Mouse (Mus musculus): ENCODE data around the gene Por. TPM values are rescaled to one million over a fixed set of nuclear protein-coding genes. Genes with fewer than 3 reads are reported as not detected.

The Por gene
- polyA plus RNA-seq, 1 experiment from 2014 or later, result 32.4 TPM

DNA sequence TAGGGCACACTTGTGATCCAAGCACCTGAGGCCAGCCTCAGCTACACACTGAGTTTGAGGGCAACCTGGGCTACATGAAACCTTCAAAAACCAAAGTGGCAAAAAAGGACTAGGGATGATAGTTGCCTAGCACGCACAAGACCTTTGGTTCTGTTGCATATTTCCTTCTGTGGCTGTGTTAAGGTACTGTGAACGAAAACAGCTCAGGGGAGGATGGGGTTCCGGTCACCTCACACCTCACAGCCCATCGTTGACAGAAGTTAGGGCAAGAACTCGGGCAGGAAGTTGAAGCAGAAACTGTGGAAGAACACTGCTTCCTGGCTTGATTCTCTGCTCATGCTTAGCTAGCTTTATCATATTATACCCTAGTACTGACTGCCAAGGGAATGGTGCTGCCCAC is 39.9 kb downstream of the Por start:
- 91% methylated on average over 5 of the region's 5 CpGs for WGBS (ENCODE audit: insufficient replicate concordance)
- no peaks in the 10 kb centered on the region for H3K9me3 ChIP-seq (replicated peaks; ENCODE audit: control insufficient read depth, low read length)
- peaks cover 9% of the 10 kb centered on the region for H3K36me3 ChIP-seq (ENCODE audit: control insufficient read depth, insufficient read depth, low read length)
- H3K27ac ChIP-seq (ENCODE audit: low read depth, low read length), result no peak overlapping the region
- H3K4me2 ChIP-seq, result no peak overlapping the region
- H3K4me1 ChIP-seq (ENCODE audit: control insufficient read depth, insufficient read depth, low read length), result peaks cover 29% of the 10 kb centered on the region
- H3K4me3 ChIP-seq (ENCODE audit: low read depth, low read length), result no peak overlapping the region
- H3K9ac ChIP-seq (ENCODE audit: low read depth, low read length), result no peak overlapping the region
- no peaks in the 10 kb centered on the region for H3K27me3 ChIP-seq (ENCODE audit: control insufficient read depth, insufficient read depth, low read length)
- ATAC-seq (replicated peaks; ENCODE audit: insufficient number of reproducible peaks, low FRiP score, low TSS enrichment), result no peak

DNA sequence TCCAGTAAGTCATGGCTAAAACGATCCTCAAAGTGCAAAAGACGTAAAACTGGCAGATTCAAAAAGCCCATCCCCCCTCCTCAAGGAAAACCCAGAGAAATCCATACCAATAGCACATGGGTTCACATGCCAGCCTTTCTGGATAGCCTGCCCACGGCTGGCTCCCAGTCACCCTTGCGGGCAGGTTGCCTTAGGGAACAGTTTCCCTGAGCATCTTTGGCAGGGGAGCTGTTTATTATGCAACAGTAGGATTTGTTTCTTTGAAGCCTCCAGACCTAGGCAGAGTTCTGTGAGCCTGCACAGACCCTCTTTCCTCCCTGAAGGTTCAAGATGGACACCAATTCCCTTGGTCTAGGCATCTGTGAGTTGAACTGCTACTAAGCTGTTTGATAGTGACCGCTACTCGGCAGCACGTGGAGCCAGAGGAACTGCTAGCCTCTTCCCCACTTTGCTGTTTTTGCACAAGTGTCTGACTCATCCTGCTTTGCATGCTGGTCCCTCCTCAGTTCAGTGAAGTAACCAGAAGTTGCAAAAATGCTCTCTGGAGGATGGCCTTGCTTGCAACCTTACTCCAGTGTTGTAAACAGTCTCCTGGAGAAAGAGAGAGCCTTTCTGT is 40.9 kb downstream of the Por start:
- H3K27ac ChIP-seq (ENCODE audit: low read depth, low read length), result no peak overlapping the region
- H3K9ac ChIP-seq (ENCODE audit: low read depth, low read length), result no peak overlapping the region
- 72% methylated on average over 7 of the region's 7 CpGs for WGBS (ENCODE audit: insufficient replicate concordance)
- H3K36me3 ChIP-seq (ENCODE audit: control insufficient read depth, insufficient read depth, low read length), result peaks cover 9% of the 10 kb centered on the region
- no peaks in the 10 kb centered on the region for H3K9me3 ChIP-seq (replicated peaks; ENCODE audit: control insufficient read depth, low read length)
- no peak overlapping the region for H3K4me2 ChIP-seq
- H3K27me3 ChIP-seq (ENCODE audit: control insufficient read depth, insufficient read depth, low read length), result no peaks in the 10 kb centered on the region
- no peak for ATAC-seq (replicated peaks; ENCODE audit: insufficient number of reproducible peaks, low FRiP score, low TSS enrichment)
- H3K4me3 ChIP-seq (ENCODE audit: low read depth, low read length), result no peak overlapping the region
- peaks cover 29% of the 10 kb centered on the region for H3K4me1 ChIP-seq (ENCODE audit: control insufficient read depth, insufficient read depth, low read length)

DNA sequence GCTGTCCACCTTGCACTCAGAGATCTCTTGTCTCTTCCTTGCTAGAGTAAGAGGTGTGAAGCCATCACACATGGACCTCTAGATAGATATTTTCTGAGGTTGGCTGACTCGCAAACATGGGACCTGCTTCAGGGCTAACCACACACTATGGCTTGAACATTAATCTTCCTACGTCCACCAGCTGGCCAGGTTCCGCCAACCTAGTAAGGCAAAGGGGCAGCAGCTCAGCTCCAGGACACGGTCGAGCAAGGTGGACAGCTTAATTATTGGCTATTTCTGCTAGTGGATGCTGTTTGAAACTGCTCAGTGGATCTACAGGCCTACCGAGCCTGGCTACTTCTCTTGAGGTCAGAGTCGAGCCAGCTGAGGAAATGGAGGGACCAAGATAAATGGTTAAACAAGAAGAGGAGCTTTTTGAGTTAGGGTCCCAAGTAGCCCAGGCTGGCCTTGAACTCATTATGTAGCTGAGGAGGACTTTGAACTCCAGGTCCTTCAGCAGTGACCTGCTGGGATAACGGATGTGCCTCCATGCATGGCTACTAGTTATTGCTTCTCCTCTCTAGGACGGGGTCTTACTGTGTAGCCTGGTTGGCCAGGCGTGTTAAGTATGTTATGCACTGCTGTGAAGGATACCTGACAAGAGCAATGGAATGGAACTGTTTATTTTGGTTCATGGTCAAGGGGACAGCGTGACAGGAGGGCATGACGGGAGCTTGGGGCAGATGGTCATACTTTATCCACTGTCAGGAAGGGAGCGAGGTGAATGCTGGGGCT is 41.9 kb downstream of the Por start:
- no peak for ATAC-seq (replicated peaks; ENCODE audit: insufficient number of reproducible peaks, low FRiP score, low TSS enrichment)

DNA sequence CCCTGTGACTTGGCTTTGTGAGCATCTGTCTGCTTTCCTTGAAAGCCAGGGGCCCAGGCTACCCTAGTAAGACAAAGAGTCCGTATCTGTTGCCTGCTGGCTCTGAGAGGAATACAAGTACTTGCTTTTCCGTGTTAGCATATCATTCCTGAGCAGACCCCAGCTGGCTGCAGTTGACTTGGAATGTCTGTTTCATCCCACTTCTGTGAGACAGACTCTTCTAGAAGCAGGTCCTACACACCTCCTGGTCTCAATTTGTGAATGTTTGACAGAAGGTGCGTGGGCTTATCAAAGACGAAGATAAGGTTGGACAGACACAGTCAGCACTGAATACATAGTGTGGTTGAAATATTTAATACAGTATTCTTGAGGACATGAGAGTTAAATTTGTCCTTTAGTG is 43.0 kb downstream of the Por start:
- no peaks in the 10 kb centered on the region for H3K9me3 ChIP-seq (replicated peaks; ENCODE audit: control insufficient read depth, low read length)
- H3K27ac ChIP-seq (ENCODE audit: low read depth, low read length), result peak overlapping the region; percentile 42; the same call in 1 of the 2 replicates
- H3K4me1 ChIP-seq (ENCODE audit: control insufficient read depth, insufficient read depth, low read length), result peaks cover 29% of the 10 kb centered on the region
- H3K27me3 ChIP-seq (ENCODE audit: control insufficient read depth, insufficient read depth, low read length), result no peaks in the 10 kb centered on the region
- no peak overlapping the region; the same call in 1 of the 2 replicates for H3K4me2 ChIP-seq
- H3K36me3 ChIP-seq (ENCODE audit: control insufficient read depth, insufficient read depth, low read length), result peaks cover 7% of the 10 kb centered on the region
- no peak for ATAC-seq (replicated peaks; ENCODE audit: insufficient number of reproducible peaks, low FRiP score, low TSS enrichment)
- 31% methylated on average over 4 of the region's 4 CpGs for WGBS (ENCODE audit: insufficient replicate concordance)
- no peak overlapping the region for H3K4me3 ChIP-seq (ENCODE audit: low read depth, low read length)
- no peak overlapping the region for H3K9ac ChIP-seq (ENCODE audit: low read depth, low read length)

More for the DNA sequence above, 41.9 kb downstream of the Por start:
- no peaks in the 10 kb centered on the region for H3K27me3 ChIP-seq (ENCODE audit: control insufficient read depth, insufficient read depth, low read length)
- H3K4me2 ChIP-seq, result no peak overlapping the region
- peaks cover 29% of the 10 kb centered on the region for H3K4me1 ChIP-seq (ENCODE audit: control insufficient read depth, insufficient read depth, low read length)
- 83% methylated on average over 13 of the region's 13 CpGs for WGBS (ENCODE audit: insufficient replicate concordance)
- H3K27ac ChIP-seq (ENCODE audit: low read depth, low read length), result 0 out of 2 replicates have a peak overlapping the region, but pooled peaks have one; percentile 42
- H3K4me3 ChIP-seq (ENCODE audit: low read depth, low read length), result no peak overlapping the region
- no peaks in the 10 kb centered on the region for H3K9me3 ChIP-seq (replicated peaks; ENCODE audit: control insufficient read depth, low read length)
- H3K9ac ChIP-seq (ENCODE audit: low read depth, low read length), result no peak overlapping the region
- H3K36me3 ChIP-seq (ENCODE audit: control insufficient read depth, insufficient read depth, low read length), result peaks cover 9% of the 10 kb centered on the region

DNA sequence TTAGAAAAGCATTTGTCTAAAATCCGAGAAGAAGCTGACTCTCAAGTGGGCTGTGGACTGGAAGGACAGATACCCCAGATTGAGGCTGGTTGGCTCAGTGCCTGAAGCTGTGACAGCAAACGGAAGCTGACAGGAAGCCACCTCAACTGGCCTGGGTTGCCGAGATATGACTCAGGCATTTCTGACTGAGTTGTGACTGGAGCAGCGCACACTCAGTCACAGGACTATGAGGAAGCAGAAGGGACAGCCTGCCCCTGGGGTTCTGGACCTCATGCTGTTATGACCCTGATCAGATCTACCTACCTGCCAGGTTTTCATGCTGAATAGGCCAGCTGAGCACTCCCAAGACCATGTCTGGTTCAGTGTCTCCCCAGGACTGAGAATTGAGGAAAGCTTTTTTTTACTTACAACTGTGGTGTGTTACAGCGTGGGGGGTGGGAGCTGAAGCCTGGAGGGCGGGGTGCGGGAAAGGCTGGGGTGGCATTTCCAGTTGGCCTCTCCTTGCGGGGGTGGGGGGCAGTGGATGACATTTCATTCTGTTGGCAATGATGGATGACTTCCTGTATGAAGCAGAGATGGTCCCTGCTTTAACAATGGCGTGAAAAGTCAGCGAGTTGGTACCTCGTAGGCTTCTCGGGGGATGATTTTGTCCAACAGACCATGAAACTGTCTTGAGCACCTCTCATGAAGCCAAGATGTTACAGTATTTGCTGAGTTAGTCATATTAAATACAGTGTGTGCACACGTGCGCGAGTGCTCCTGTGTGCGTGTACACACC is 43.8 kb downstream of the Por start:
- peak; percentile 47 for ATAC-seq (replicated peaks; ENCODE audit: insufficient number of reproducible peaks, low FRiP score, low TSS enrichment)
- H3K4me2 ChIP-seq, result peak overlapping the region; percentile 25
- 53% methylated on average over 16 of the region's 16 CpGs for WGBS (ENCODE audit: insufficient replicate concordance)
- H3K27ac ChIP-seq (ENCODE audit: low read depth, low read length), result peak overlapping the region; percentile 42
- no peak overlapping the region for H3K9ac ChIP-seq (ENCODE audit: low read depth, low read length)
- peaks cover 29% of the 10 kb centered on the region for H3K4me1 ChIP-seq (ENCODE audit: control insufficient read depth, insufficient read depth, low read length)
- H3K4me3 ChIP-seq (ENCODE audit: low read depth, low read length), result no peak overlapping the region
- no peaks in the 10 kb centered on the region for H3K27me3 ChIP-seq (ENCODE audit: control insufficient read depth, insufficient read depth, low read length)
- H3K9me3 ChIP-seq (replicated peaks; ENCODE audit: control insufficient read depth, low read length), result no peaks in the 10 kb centered on the region
- peaks cover 7% of the 10 kb centered on the region for H3K36me3 ChIP-seq (ENCODE audit: control insufficient read depth, insufficient read depth, low read length)

DNA sequence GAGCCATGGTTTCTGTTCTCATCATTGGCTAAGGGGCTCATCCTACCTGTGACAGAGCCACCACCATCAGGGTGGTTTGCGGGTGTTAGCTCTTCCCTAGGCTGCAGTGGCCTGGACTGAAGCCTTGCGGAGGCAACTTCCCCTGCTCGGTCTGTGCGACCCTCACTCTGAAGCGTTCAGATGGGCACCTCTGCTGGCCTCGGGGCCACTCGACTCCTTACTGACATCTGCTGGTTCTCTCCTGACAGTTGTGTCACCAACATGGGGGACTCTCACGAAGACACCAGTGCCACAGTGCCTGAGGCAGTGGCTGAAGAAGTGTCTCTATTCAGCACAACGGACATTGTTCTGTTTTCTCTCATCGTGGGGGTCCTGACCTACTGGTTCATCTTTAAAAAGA is 45.8 kb downstream of the Por start:
- Histone ChIP-seq H3K4me2 (no peak overlapping the region), H3K27me3 (ENCODE audit: control insufficient read depth, insufficient read depth, low read length) (no peaks in the 10 kb centered on the region), H3K4me3 (ENCODE audit: low read depth, low read length) (no peak overlapping the region), H3K27ac (ENCODE audit: low read depth, low read length) (no peak overlapping the region), H3K9me3 (replicated peaks; ENCODE audit: control insufficient read depth, low read length) (no peaks in the 10 kb centered on the region), H3K4me1 (ENCODE audit: control insufficient read depth, insufficient read depth, low read length) (peaks cover 28% of the 10 kb centered on the region), H3K9ac (ENCODE audit: low read depth, low read length) (no peak overlapping the region), H3K36me3 (ENCODE audit: control insufficient read depth, insufficient read depth, low read length) (no peaks in the 10 kb centered on the region)
- 56% methylated on average over 10 of the region's 10 CpGs for WGBS (ENCODE audit: insufficient replicate concordance)
- ATAC-seq (replicated peaks; ENCODE audit: insufficient number of reproducible peaks, low FRiP score, low TSS enrichment), result no peak

DNA sequence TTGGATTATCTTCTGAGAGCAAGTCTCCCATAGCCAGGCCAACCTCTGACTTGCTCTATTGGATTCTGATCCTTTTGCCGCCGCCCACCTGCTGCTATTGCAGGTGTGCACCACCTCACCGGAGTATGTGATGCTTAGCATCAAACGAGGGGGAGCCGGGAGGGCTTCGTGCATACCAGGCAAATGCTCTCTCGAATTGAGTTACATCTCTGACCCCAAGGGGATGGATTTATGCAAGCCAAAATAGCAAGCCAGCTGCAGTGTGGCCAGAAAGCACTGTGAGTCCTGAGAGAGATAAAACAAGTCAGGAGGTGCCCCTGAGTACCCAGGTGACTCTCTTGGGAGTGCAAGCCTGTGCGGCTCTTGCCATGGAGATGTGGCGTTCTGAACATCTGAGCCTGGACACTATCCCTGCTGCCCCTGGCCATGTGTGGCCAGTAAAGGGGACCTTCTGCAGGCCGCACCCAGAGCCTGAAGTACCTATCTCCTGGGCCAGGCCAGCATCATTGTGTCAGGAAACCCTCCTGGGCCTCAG is 49.8 kb downstream of the Por start:
- H3K4me1 ChIP-seq (ENCODE audit: control insufficient read depth, insufficient read depth, low read length), result peaks cover 12% of the 10 kb centered on the region
- H3K9me3 ChIP-seq (replicated peaks; ENCODE audit: control insufficient read depth, low read length), result no peaks in the 10 kb centered on the region
- 84% methylated on average over 10 of the region's 10 CpGs for WGBS (ENCODE audit: insufficient replicate concordance)
- ATAC-seq (replicated peaks; ENCODE audit: insufficient number of reproducible peaks, low FRiP score, low TSS enrichment), result no peak
- H3K27ac ChIP-seq (ENCODE audit: low read depth, low read length), result no peak overlapping the region
- H3K27me3 ChIP-seq (ENCODE audit: control insufficient read depth, insufficient read depth, low read length), result no peaks in the 10 kb centered on the region
- no peaks in the 10 kb centered on the region for H3K36me3 ChIP-seq (ENCODE audit: control insufficient read depth, insufficient read depth, low read length)
- H3K4me2 ChIP-seq, result no peak overlapping the region
- no peak overlapping the region for H3K4me3 ChIP-seq (ENCODE audit: low read depth, low read length)
- no peak overlapping the region for H3K9ac ChIP-seq (ENCODE audit: low read depth, low read length)

DNA sequence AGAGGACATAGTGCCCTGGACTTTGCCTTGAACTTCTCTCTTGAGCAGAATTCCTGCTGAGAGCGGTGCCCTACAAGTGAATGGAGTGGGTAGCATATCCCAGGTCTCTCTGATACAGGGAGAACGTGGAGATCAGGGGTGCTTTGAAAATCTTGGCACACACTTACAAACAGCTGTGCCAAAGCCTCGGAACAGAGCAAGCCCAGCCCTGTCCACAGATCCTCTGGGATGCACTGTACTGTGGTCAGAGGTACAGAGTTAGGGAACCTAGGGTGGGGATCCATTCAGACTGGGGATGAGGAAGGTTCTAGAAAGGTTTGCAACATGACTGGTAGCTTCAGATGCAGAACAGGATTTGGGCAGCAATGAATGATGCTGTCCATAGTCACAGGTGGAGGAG is 50.3 kb downstream of the Por start:
- Histone ChIP-seq H3K9ac (ENCODE audit: low read depth, low read length) (no peak overlapping the region), H3K27ac (ENCODE audit: low read depth, low read length) (no peak overlapping the region), H3K4me3 (ENCODE audit: low read depth, low read length) (no peak overlapping the region), H3K4me1 (ENCODE audit: control insufficient read depth, insufficient read depth, low read length) (peaks cover 17% of the 10 kb centered on the region), H3K9me3 (replicated peaks; ENCODE audit: control insufficient read depth, low read length) (no peaks in the 10 kb centered on the region), H3K27me3 (ENCODE audit: control insufficient read depth, insufficient read depth, low read length) (no peaks in the 10 kb centered on the region), H3K36me3 (ENCODE audit: control insufficient read depth, insufficient read depth, low read length) (no peaks in the 10 kb centered on the region), H3K4me2 (no peak overlapping the region)
- 78% methylated on average over 3 of the region's 3 CpGs for WGBS (ENCODE audit: insufficient replicate concordance)
- ATAC-seq (replicated peaks; ENCODE audit: insufficient number of reproducible peaks, low FRiP score, low TSS enrichment), result no peak

Data from heart, embryonic 11.5 days (tissue).